Mouse (Mus musculus) stomach, postnatal 0 days (tissue): ENCODE results near the gene Ifnar2.

Source experiments
- CTCF ChIP-seq: IDR thresholded peaks from 2 replicates; pipeline ENCODE4 v1.5.1; 2016; ENCODE audit warnings: antibody characterized with exemption, low read depth, mild to moderate bottlenecking, moderate library complexity
- EP300 ChIP-seq: optimal IDR thresholded peaks from 2 replicates; pipeline ENCODE3; 2016; ENCODE audit warnings: antibody characterized with exemption

GRCm38 (mm10) chr16:91348264-91348565 lies 24.4 kb upstream of the Ifnar2 start:
- TF ChIP-seq CTCF (no peak), EP300 (no peak)
